Mouse (Mus musculus) lung, embryonic 16.5 days (tissue): ENCODE results near the gene Telo2. TPM values are rescaled to one million over a fixed set of nuclear protein-coding genes. Genes with fewer than 3 reads are reported as not detected.

Experiments used
- ATAC-seq: fragments of 200-750 bp; cut with Nextera tagmentation; 2 replicates; pipeline ENCODE4 v1.8.0; 2017; ENCODE audit warnings: low read depth, mild to moderate bottlenecking, moderate library complexity
- H3K27ac ChIP-seq: fragments of 300-500 bp; sonication (generic); 2 replicates; pipeline ENCODE4 v1.5.1; 2014; ENCODE audit warnings: mild to moderate bottlenecking, control low read depth, low read length
- H3K27me3 ChIP-seq: fragments of 300-500 bp; sonication (generic); 2 replicates; pipeline ENCODE4 v1.6.1; 2014; ENCODE audit warnings: low read depth, low read length, mixed read lengths; ENCODE audit not compliant: control insufficient read depth, insufficient read depth
- H3K36me3 ChIP-seq: fragments of 300-500 bp; sonication (generic); 2 replicates; pipeline ENCODE4 v1.6.1; 2014; ENCODE audit warnings: low read length; ENCODE audit not compliant: control insufficient read depth, insufficient read depth
- H3K4me1 ChIP-seq: fragments of 300-500 bp; sonication (generic); replicated peaks from 2 replicates; pipeline ENCODE4 v1.6.1; 2014; ENCODE audit warnings: low read length, mixed read lengths; ENCODE audit not compliant: control insufficient read depth, insufficient read depth
- H3K4me2 ChIP-seq: fragments of 300-500 bp; sonication (generic); 2 replicates; pipeline ENCODE4 v1.6.1; 2014; ENCODE audit warnings: low read depth, low read length, control low read depth
- H3K4me3 ChIP-seq: fragments of 300-500 bp; sonication (generic); 2 replicates; pipeline ENCODE4 v1.5.1; 2014; ENCODE audit warnings: mild to moderate bottlenecking, low read length, control low read depth
- H3K9ac ChIP-seq: fragments of 300-500 bp; sonication (generic); 2 replicates; pipeline ENCODE4 v1.6.1; 2014; ENCODE audit warnings: low read length, control low read depth
- H3K9me3 ChIP-seq: fragments of 300-500 bp; sonication (generic); 2 replicates; pipeline ENCODE4 v1.6.1; 2016; ENCODE audit warnings: low read length; ENCODE audit not compliant: control insufficient read depth
- WGBS: fragments of 180-500 bp; shearing (Covaris S2); extraction: QIAGEN DNeasy Blood & Tissue Kit; methylation state at CpG from one replicate; pipeline ENCODE4 v1.1.7; 2014; 5-methylcytosine and 5-hydroxymethylcytosine counted together
- polyA plus RNA-seq: library from polyadenylated mRNA; unstranded; fragments of >200 nt; fragmentation: Nextera tagmentation; extraction: Ambion mirVana; gene quantifications from 2 replicates; pipeline ENCODE4 v1.2.1, GENCODE M21; 2015

Telo2 gene
- polyA plus RNA-seq, 1 experiment from 2014 or later, result 42.4 TPM

- H3K4me2 ChIP-seq, result no peak overlapping the region
- peaks cover 25% of the 10 kb centered on the region for H3K4me1 ChIP-seq
- peak overlapping the region; percentile 94 for H3K27ac ChIP-seq
- H3K4me3 ChIP-seq, result no peak overlapping the region
- no peaks in the 10 kb centered on the region for H3K36me3 ChIP-seq
- H3K9me3 ChIP-seq, result no peaks in the 10 kb centered on the region
- no peak overlapping the region for H3K9ac ChIP-seq
- WGBS, result 71% methylated on average over 13 of the region's 13 CpGs
- H3K27me3 ChIP-seq, result no peaks in the 10 kb centered on the region
- no peak for ATAC-seq
Observed at GRCm38 (mm10) chr17:25084835-25085385, 30.9 kb downstream of the Telo2 start.

GRCm38 (mm10) chr17:25083444-25083931, 32.3 kb downstream of the Telo2 start, which contains the start of gene Tmem204:
Gene Tmem204, minus strand, starts transcription at chr17:25083591.
- Histone ChIP-seq H3K27ac (peak within 1 kb of the TSS; percentile 94), H3K4me2 (peak within 1 kb of the TSS; percentile 13), H3K9ac (peak within 1 kb of the TSS; percentile 0; the same call in 1 of the 2 replicates), H3K27me3 (no peaks in the 10 kb centered on the region), H3K36me3 (no peaks in the 10 kb centered on the region), H3K4me1 (peaks cover 25% of the 10 kb centered on the region), H3K4me3 (no peak within 1 kb of the TSS), H3K9me3 (no peaks in the 10 kb centered on the region)
- peak; percentile 77 for ATAC-seq
- 20% methylated on average over 7 of the region's 7 CpGs for WGBS

- Histone ChIP-seq H3K9me3 (no peaks in the 10 kb centered on the region), H3K4me3 (no peak overlapping the region), H3K9ac (peak overlapping the region; percentile 0; the same call in 1 of the 2 replicates), H3K27me3 (no peaks in the 10 kb centered on the region), H3K4me1 (peaks cover 26% of the 10 kb centered on the region), H3K36me3 (no peaks in the 10 kb centered on the region), H3K4me2 (peak overlapping the region; percentile 13), H3K27ac (peak overlapping the region; percentile 91)
- WGBS, result 41% methylated on average over 3 of the region's 3 CpGs
- no peak for ATAC-seq
Observed at GRCm38 (mm10) chr17:25082887-25083286, 32.9 kb downstream of the Telo2 start.

GRCm38 (mm10) chr17:25082081-25082847, 33.5 kb downstream of the Telo2 start:
- no peak overlapping the region for H3K9ac ChIP-seq
- peak; percentile 84 for ATAC-seq
- WGBS, result 38% methylated on average over 14 of the region's 14 CpGs

GRCm38 (mm10) chr17:25080960-25081381, 34.8 kb downstream of the Telo2 start:
- no peaks in the 10 kb centered on the region for H3K27me3 ChIP-seq
- no peaks in the 10 kb centered on the region for H3K9me3 ChIP-seq
- WGBS, result 36% methylated on average over 11 of the region's 11 CpGs
- peak overlapping the region; percentile 91 for H3K27ac ChIP-seq
- peak overlapping the region; percentile 64 for H3K4me2 ChIP-seq
- H3K36me3 ChIP-seq, result peaks cover 3% of the 10 kb centered on the region; the same call in 1 of the 2 replicates
- ATAC-seq, result peak; percentile 46
- H3K4me3 ChIP-seq, result peak overlapping the region; percentile 65
- peak overlapping the region; percentile 82 for H3K9ac ChIP-seq
- peaks cover 43% of the 10 kb centered on the region for H3K4me1 ChIP-seq

More at GRCm38 (mm10) chr17:25082081-25082847, 33.5 kb downstream of the Telo2 start:
- Histone ChIP-seq H3K4me3 (peak overlapping the region; percentile 17), H3K36me3 (peaks cover 3% of the 10 kb centered on the region; the same call in 1 of the 2 replicates), H3K4me1 (peaks cover 32% of the 10 kb centered on the region), H3K9me3 (no peaks in the 10 kb centered on the region), H3K27ac (peak overlapping the region; percentile 91), H3K27me3 (no peaks in the 10 kb centered on the region), H3K4me2 (peak overlapping the region; percentile 42)

GRCm38 (mm10) chr17:25080210-25080609, 35.6 kb downstream of the Telo2 start:
- Histone ChIP-seq H3K36me3 (peaks cover 3% of the 10 kb centered on the region; the same call in 1 of the 2 replicates), H3K4me1 (peaks cover 43% of the 10 kb centered on the region), H3K27me3 (no peaks in the 10 kb centered on the region), H3K4me2 (peak overlapping the region; percentile 64), H3K27ac (peak overlapping the region; percentile 91), H3K4me3 (peak overlapping the region; percentile 65), H3K9me3 (no peaks in the 10 kb centered on the region), H3K9ac (peak overlapping the region; percentile 82)
- no peak for ATAC-seq
- WGBS, result 62% methylated on average over 13 of the region's 13 CpGs

GRCm38 (mm10) chr17:25077771-25078372, 37.9 kb downstream of the Telo2 start:
- H3K27me3 ChIP-seq, result no peaks in the 10 kb centered on the region
- peak overlapping the region; percentile 82 for H3K9ac ChIP-seq
- H3K9me3 ChIP-seq, result no peaks in the 10 kb centered on the region
- peak overlapping the region; percentile 91 for H3K27ac ChIP-seq
- peak overlapping the region; percentile 65 for H3K4me3 ChIP-seq
- peaks cover 27% of the 10 kb centered on the region for H3K4me1 ChIP-seq
- H3K36me3 ChIP-seq, result peaks cover 6% of the 10 kb centered on the region
- 44% methylated on average over 13 of the region's 13 CpGs for WGBS
- peak; percentile 42 for ATAC-seq
- H3K4me2 ChIP-seq, result peak overlapping the region; percentile 64

- Histone ChIP-seq H3K4me1 (peaks cover 25% of the 10 kb centered on the region), H3K27me3 (no peaks in the 10 kb centered on the region), H3K4me2 (peak overlapping the region; percentile 64), H3K4me3 (peak overlapping the region; percentile 65), H3K9me3 (no peaks in the 10 kb centered on the region), H3K27ac (no peak overlapping the region), H3K9ac (peak overlapping the region; percentile 82; the same call in 1 of the 2 replicates), H3K36me3 (peaks cover 6% of the 10 kb centered on the region)
- WGBS, result 74% methylated on average over 4 of the region's 4 CpGs
- no peak for ATAC-seq
Observed at GRCm38 (mm10) chr17:25076906-25077305, 38.9 kb downstream of the Telo2 start.

- Histone ChIP-seq H3K4me2 (no peak overlapping the region), H3K27ac (peak overlapping the region; percentile 74), H3K9ac (no peak overlapping the region), H3K4me1 (peaks cover 8% of the 10 kb centered on the region), H3K27me3 (no peaks in the 10 kb centered on the region), H3K36me3 (peaks cover 11% of the 10 kb centered on the region), H3K9me3 (no peaks in the 10 kb centered on the region), H3K4me3 (no peak overlapping the region)
- WGBS, result 61% methylated on average over 2 of the region's 2 CpGs
- ATAC-seq, result 0 out of 2 replicates have a peak, but pooled peaks have one; percentile 21
Observed at GRCm38 (mm10) chr17:25068690-25069089, 47.1 kb downstream of the Telo2 start.
